ENCODE assay signal across 8 mouse cellular contexts in genomic region chr13:68572966-68573913, GRCm38 (mm10). TPM values are rescaled to one million over a fixed set of nuclear protein-coding genes. Genes with fewer than 3 reads are reported as not detected.
A peak's percentile ranks its signal among the peaks of the same experiment; 100 is the strongest.
DNase-seq lines count a peak whose midpoint lies in the region; ATAC-seq lines count a peak whose summit lies in the region.
"Had no signal": no experiment of that assay in that cellular context is flagged by ENCODE, and none has a peak within 500 bp of the region (broad histone marks: within the 10 kb centered on the region; RNA-seq: fewer than 3 reads in every experiment).

No protein-coding gene starts in this region.

- H3K36me3 ChIP-seq in embryonic facial prominence, embryonic 14.5 days (ENCODE audit: control insufficient read depth, insufficient read depth, low read length) = peaks cover 55% of the 10 kb centered on the region; the same call in 1 of the 2 replicates

- ATAC-seq in embryonic facial prominence, embryonic 14.5 days (ENCODE audit: low read depth) = peak; percentile 66

- no peak overlapping the region for H3K4me2 ChIP-seq in embryonic facial prominence, embryonic 14.5 days (ENCODE audit: low read depth, low read length)

- H3K9ac ChIP-seq in embryonic facial prominence, embryonic 14.5 days (ENCODE audit: low read depth, low read length) = no peak overlapping the region

- H3K27me3 ChIP-seq in embryonic facial prominence, embryonic 14.5 days (replicated peaks; ENCODE audit: control insufficient read depth, insufficient read depth, low read length) = no peaks in the 10 kb centered on the region

- H3K4me1 ChIP-seq in embryonic facial prominence, embryonic 14.5 days (ENCODE audit: control insufficient read depth, insufficient read depth, low read length) = no peaks in the 10 kb centered on the region

- peak overlapping the region; percentile 52; the same call in 1 of the 2 replicates for H3K27ac ChIP-seq in embryonic facial prominence, embryonic 14.5 days (replicated peaks; ENCODE audit: low read depth, low read length)

- H3K9me3 ChIP-seq in embryonic facial prominence, embryonic 14.5 days (ENCODE audit: control insufficient read depth, low read length) = no peaks in the 10 kb centered on the region

- DNase-seq in ovary, postnatal 36 days (ENCODE audit: low spot score) = peak; percentile 25
- DNase-seq in ovary, postnatal 10 days (ENCODE audit: low spot score) = no peak
- DNase-seq in embryonic facial prominence, embryonic 14.5 days (ENCODE audit: low spot score) = peak; percentile 62
- DNase-seq in kidney, postnatal 14 days = peak; percentile 81
- peak; percentile 31 for DNase-seq in yolk sac, embryonic 10.5 days (ENCODE audit: low spot score)
- no peak for DNase-seq in spleen, postnatal 4 days (ENCODE audit: low spot score in 2 of 2)
- no peak for DNase-seq in layer of hippocampus, postnatal 14 days (ENCODE audit: low spot score in 2 of 2)

- H3K4me3 ChIP-seq in embryonic facial prominence, embryonic 14.5 days (ENCODE audit: low read depth, low read length) = no peak overlapping the region

- 57% methylated on average over 10 of the region's 10 CpGs for WGBS in embryonic facial prominence, embryonic 14.5 days

RNA-seq across cellular contexts. Expression of gene Mtrr, which starts 8.7 kb away (rescaled TPM):
- polyA plus RNA-seq in embryonic facial prominence, embryonic 14.5 days (2014; fragmentation: Nextera tagmentation; extraction: Ambion mirVana) = 13.6 and 15.7 TPM in 2 replicates
- total RNA-seq in layer of hippocampus, postnatal 14 days (2021) = 10 to 100 TPM; 16.7 to 23.4 TPM

RNA-seq across cellular contexts. Expression of gene Fastkd3, which starts 8.8 kb away (rescaled TPM):
- polyA plus RNA-seq in embryonic facial prominence, embryonic 14.5 days (2014; fragmentation: Nextera tagmentation; extraction: Ambion mirVana) = 25.1 and 27.1 TPM in 2 replicates
- total RNA-seq in layer of hippocampus, postnatal 14 days (2021) = 10 to 100 TPM; 14.8 to 15.8 TPM

RNA-seq across cellular contexts. Expression of gene 1700001L19Rik, which starts 24.0 kb away (rescaled TPM):
- polyA plus RNA-seq in embryonic facial prominence, embryonic 14.5 days (2014; fragmentation: Nextera tagmentation; extraction: Ambion mirVana) = 1.4 and 2.5 TPM in 2 replicates
- total RNA-seq in layer of hippocampus, postnatal 14 days (2021) = 10 to 100 TPM; 11.3 to 16.7 TPM
- total RNA-seq: megakaryocyte progenitor cell, adult 5-6 weeks had no signal

Comparison
In these comparisons a context has a peak if more than half of its experiments do, and no peak if none do; other contexts are left out.
1. DNase-seq: peak in ovary, postnatal 36 days (single experiment), embryonic facial prominence, embryonic 14.5 days (single experiment), kidney, postnatal 14 days (single experiment) and yolk sac, embryonic 10.5 days (single experiment); none in ovary, postnatal 10 days (single experiment), spleen, postnatal 4 days (0 of 2) and layer of hippocampus, postnatal 14 days (0 of 2).